Mouse (Mus musculus) liver, postnatal 0 days (tissue): ENCODE measurements around the gene Ncoa6. TPM values are rescaled to one million over a fixed set of nuclear protein-coding genes. Genes with fewer than 3 reads are reported as not detected.
A peak's percentile ranks its signal among the peaks of the same experiment; 100 is the strongest.
"Not testable (repeated sequence)": the region's sequence is repeated elsewhere in the genome, so short reads cannot be mapped to it uniquely, and the experiment has no call there.

ENCODE experiments used
- ATAC-seq: fragments of 200-750 bp; cut with Nextera tagmentation; 2 replicates; pipeline ENCODE4 v1.8.0; 2017; ENCODE audit warnings: mild to moderate bottlenecking, moderate library complexity
- DNase-seq: peaks from one replicate; pipeline ENCODE4 v3.0.0-alpha.2; 2016
- H3K27ac ChIP-seq: fragments of 300-500 bp; sonication (generic); 2 replicates; pipeline ENCODE4 v1.5.1; 2014; ENCODE audit warnings: antibody characterized with exemption, moderate library complexity, mild to moderate bottlenecking, low read depth
- H3K27me3 ChIP-seq: fragments of 300-500 bp; sonication (generic); 2 replicates; pipeline ENCODE4 v1.6.1; 2014; ENCODE audit warnings: low read length, control low read depth, mixed read lengths; ENCODE audit not compliant: insufficient read depth
- H3K36me3 ChIP-seq: fragments of 300-500 bp; sonication (generic); replicated peaks from 2 replicates; pipeline ENCODE4 v1.6.1; 2014; ENCODE audit warnings: mild to moderate bottlenecking, control low read depth, low read length, moderate library complexity, mixed read lengths; ENCODE audit not compliant: insufficient read depth
- H3K4me1 ChIP-seq: fragments of 300-500 bp; sonication (generic); 2 replicates; pipeline ENCODE4 v1.6.1; 2014; ENCODE audit warnings: antibody characterized with exemption, mild to moderate bottlenecking, control low read depth; ENCODE audit not compliant: insufficient read depth
- H3K4me2 ChIP-seq: fragments of 300-500 bp; sonication (generic); 2 replicates; pipeline ENCODE4 v1.6.1; 2014; ENCODE audit warnings: low read depth, mild to moderate bottlenecking, low read length, moderate library complexity, mixed read lengths
- H3K4me3 ChIP-seq: fragments of 300-500 bp; sonication (generic); 2 replicates; pipeline ENCODE4 v1.5.1; 2014; ENCODE audit warnings: low read depth, low read length
- H3K9ac ChIP-seq: fragments of 300-500 bp; sonication (generic); replicated peaks from 2 replicates; pipeline ENCODE4 v1.6.1; 2014; ENCODE audit warnings: mild to moderate bottlenecking, moderate library complexity
- H3K9me3 ChIP-seq: fragments of 300-500 bp; sonication (generic); 2 replicates; pipeline ENCODE4 v1.6.1; 2016; ENCODE audit warnings: mild to moderate bottlenecking, control low read depth, low read length, mixed read lengths
- CTCF ChIP-seq: sonication (generic); IDR thresholded peaks from 2 replicates; pipeline ENCODE4 v1.5.1; 2016; ENCODE audit warnings: antibody characterized with exemption, low read depth
- EP300 ChIP-seq: IDR thresholded peaks from 2 replicates; pipeline ENCODE4 v1.6.1; 2016; ENCODE audit warnings: antibody characterized with exemption, low read depth, mild to moderate bottlenecking
- WGBS: fragments of 180-500 bp; shearing (Covaris S2); extraction: QIAGEN DNeasy Blood & Tissue Kit; methylation state at CpG from one replicate; pipeline ENCODE4 v1.1.7; 2014; ENCODE audit not compliant: insufficient replicate concordance; 5-methylcytosine and 5-hydroxymethylcytosine counted together
- polyA plus RNA-seq: library from polyadenylated mRNA; unstranded; fragments of >200 nt; fragmentation: Nextera tagmentation; extraction: Ambion mirVana; gene quantifications from 2 replicates; pipeline ENCODE4 v1.2.1, GENCODE M21; 2015

Ncoa6 gene
- polyA plus RNA-seq, 1 experiment from 2014 or later, result 6.3 TPM

DNA sequence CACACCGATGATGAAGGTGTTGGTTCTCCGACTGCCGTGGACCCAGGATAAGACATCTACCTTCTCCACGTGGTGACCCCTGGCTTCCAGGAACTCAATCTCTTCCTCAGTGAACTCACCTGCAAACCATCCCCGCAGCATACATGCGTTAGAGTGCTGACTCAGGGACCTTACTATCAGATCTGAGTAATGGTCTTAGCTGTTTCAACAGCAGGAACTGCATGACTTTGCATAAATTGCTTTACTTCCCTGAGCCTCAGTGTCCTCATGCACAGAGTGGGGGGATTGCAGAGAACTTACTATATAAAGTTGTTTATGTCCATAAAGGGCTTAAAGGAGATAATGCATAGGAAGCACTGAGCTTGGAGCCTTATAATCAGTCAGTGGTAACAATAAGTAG, 17.3 kb upstream of the Ncoa6 start:
- Histone ChIP-seq H3K4me1 (no peaks in the 10 kb centered on the region), H3K4me3 (no peak overlapping the region), H3K27ac (no peak overlapping the region), H3K9ac (no peak overlapping the region), H3K4me2 (no peak overlapping the region), H3K27me3 (no peaks in the 10 kb centered on the region), H3K36me3 (no peaks in the 10 kb centered on the region), H3K9me3 (no peaks in the 10 kb centered on the region)
- WGBS, result 75% methylated on average over 6 of the region's 6 CpGs
- no peak for ATAC-seq
- DNase-seq, result no peak
- TF ChIP-seq EP300, result no peak

DNA sequence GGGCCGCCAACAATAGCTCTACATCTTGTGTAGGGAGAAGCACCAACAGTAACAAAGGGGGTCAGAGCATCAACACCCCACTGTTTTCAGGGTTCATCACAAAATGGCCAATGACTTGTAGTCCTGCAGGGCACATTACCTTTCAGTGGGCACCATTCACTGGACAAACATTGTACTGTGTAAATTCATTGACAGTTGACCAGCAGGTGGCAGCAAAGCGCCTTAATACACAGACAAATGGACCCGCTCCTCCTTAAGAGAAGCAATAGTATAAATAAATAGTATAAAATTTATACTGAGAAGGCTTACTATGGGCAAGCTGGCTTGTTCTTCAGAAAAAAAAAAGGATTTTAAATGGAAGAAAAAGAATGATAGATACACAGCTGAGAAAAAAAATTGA, 8.3 kb upstream of the Ncoa6 start:
- H3K9ac ChIP-seq, result no peak overlapping the region
- H3K27me3 ChIP-seq, result no peaks in the 10 kb centered on the region
- WGBS, result 47% methylated on average over 3 of the region's 3 CpGs
- no peaks in the 10 kb centered on the region for H3K4me1 ChIP-seq
- H3K4me2 ChIP-seq, result no peak overlapping the region
- no peak overlapping the region for H3K27ac ChIP-seq
- no peak for TF ChIP-seq EP300
- peak; percentile 77 for TF ChIP-seq CTCF
- H3K4me3 ChIP-seq, result no peak overlapping the region
- peak; percentile 81 for DNase-seq
- H3K9me3 ChIP-seq, result no peaks in the 10 kb centered on the region; the same call in 1 of the 2 replicates
- no peaks in the 10 kb centered on the region for H3K36me3 ChIP-seq
- no peak for ATAC-seq

DNA sequence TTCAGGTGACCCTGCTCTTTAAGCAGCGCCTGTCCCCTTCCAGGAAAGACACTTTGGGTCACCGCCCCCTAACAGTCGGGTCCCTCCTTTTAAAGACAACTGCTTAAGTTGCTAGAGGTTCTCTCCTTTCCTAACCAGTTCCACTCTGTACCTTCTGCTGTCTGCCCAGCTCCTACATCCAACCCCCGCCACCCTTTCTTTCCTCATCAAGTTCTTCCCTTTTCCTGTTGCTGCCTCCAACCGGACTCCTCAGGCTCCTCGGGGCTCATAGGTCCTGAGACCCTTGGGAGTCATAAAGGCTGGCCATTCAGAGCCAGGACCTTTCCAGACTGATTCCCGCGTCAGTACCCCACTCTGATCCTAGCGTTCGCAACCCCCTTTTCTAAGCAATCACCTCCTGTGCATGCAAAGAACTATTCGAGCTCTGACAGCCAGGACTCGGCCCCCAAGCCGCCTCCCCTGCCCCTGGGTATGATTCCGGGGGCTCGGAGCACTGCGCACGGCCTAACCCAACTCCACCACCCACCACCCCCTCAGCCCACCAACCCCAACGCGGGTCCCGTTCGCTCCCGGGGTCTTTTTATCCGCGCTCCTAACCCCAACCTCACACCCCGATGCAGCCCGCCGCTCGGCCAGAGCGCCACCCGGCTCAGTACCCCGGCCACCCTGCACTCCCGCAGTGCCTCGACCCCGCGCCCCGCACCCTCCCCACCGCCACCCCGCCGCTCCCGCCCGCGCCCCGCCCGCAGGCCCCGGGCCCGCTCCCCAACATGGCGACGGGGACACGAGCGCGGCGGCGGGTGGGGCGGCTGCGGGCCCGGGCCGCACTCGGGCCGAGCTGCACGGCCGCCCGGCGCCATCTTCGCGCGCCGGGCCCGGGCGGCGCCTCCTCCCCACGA, 774 bp downstream of the Ncoa6 start:
- Histone ChIP-seq H3K36me3 (no peaks in the 10 kb centered on the region), H3K4me1 (peaks cover 20% of the 10 kb centered on the region), H3K4me2 (peak overlapping the region; percentile 93), H3K4me3 (peak overlapping the region; percentile 63), H3K27me3 (no peaks in the 10 kb centered on the region), H3K27ac (peak overlapping the region; percentile 95), H3K9me3 (no peaks in the 10 kb centered on the region), H3K9ac (peak overlapping the region; percentile 96)
- DNase-seq (peak; percentile 57), ATAC-seq (peak; percentile 78)
- WGBS, result under 1% methylated on average over 40 of the region's 71 CpGs
- no peak for TF ChIP-seq EP300
- TF ChIP-seq CTCF, result no peak

DNA sequence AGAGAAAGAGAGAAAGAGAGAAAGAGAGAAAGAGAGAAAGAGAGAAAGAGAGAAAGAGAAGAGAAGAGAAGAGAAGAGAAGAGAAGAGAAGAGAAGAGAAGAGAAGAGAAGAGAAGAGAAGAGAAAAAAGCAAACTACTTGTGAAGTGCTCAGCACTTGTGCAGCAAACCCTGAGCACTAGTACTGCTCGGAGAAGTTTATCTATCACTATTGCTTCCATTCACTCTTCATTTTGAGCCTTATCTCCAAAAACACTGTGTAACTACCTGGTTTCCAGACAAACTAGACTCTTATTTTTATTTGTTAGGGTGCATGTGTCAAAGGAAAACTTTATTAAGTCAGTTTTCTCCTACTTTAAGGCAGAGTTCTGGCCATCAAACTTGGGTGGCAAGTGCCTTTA, 6.8 kb downstream of the Ncoa6 start:
- Histone ChIP-seq H3K36me3 (no peaks in the 10 kb centered on the region; the same call in 1 of the 2 replicates), H3K4me2 (no peak overlapping the region), H3K4me3 (no peak overlapping the region), H3K9me3 (no peaks in the 10 kb centered on the region), H3K4me1 (peaks cover 13% of the 10 kb centered on the region), H3K9ac (no peak overlapping the region), H3K27me3 (no peaks in the 10 kb centered on the region), H3K27ac (no peak overlapping the region)
- DNase-seq (no peak), ATAC-seq (no peak)
- no peak for TF ChIP-seq CTCF
- TF ChIP-seq EP300, result no peak
- WGBS, result 59% methylated on average over 1 of the region's 1 CpGs

DNA sequence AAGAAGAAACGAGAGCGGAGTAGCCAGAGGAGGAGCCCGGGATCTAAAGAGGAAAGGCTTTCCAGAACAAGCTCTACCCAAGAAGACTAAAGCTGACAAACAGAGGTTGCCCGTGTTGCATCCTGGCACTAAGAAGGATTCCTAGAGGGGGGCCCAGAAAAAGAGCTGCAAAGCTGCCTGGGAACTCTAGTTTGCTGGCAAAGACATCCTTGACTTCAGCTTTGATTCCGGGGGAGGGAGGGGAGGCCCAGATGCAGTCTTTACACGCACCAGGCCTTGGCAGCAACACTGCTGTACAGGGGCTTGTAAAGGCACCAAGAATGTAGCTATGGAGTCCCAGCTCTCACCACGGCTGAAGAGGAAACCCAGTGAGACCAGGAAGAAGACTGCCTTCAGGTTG, 20.1 kb downstream of the Ncoa6 start:
- TF ChIP-seq EP300, result no peak
- TF ChIP-seq CTCF, result no peak
- no peaks in the 10 kb centered on the region for H3K4me1 ChIP-seq
- H3K4me3 ChIP-seq, result no peak overlapping the region
- no peak for DNase-seq
- no peak overlapping the region for H3K9ac ChIP-seq
- no peak overlapping the region for H3K27ac ChIP-seq
- no peak overlapping the region for H3K4me2 ChIP-seq
- WGBS, result 81% methylated on average over 7 of the region's 7 CpGs
- no peaks in the 10 kb centered on the region for H3K9me3 ChIP-seq
- ATAC-seq, result no peak
- H3K36me3 ChIP-seq, result no peaks in the 10 kb centered on the region
- no peaks in the 10 kb centered on the region for H3K27me3 ChIP-seq

DNA sequence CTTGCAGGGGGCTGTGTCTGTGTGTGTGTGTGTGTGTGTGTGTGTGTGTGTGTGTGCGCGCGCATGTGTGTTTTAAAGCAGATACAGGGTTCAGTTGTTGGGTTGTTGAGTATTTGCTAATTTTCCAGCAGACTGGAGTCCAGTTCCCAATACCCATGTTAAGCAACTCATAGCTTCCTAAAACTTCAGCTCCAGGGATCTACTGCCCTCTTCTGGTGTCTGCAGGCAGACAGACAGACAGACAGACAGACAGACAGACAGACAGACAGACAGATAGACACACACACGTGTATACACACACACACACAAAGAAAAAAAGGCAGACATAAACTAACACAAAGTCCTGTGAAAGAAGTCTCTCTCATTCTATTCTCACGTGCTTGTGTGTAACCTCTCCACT, 22.4 kb downstream of the Ncoa6 start:
- Histone ChIP-seq H3K4me2 (no peak overlapping the region), H3K9me3 (no peaks in the 10 kb centered on the region), H3K27ac (no peak overlapping the region), H3K9ac (no peak overlapping the region), H3K4me1 (no peaks in the 10 kb centered on the region), H3K27me3 (no peaks in the 10 kb centered on the region), H3K36me3 (no peaks in the 10 kb centered on the region), H3K4me3 (no peak overlapping the region)
- 84% methylated on average over 5 of the region's 5 CpGs for WGBS
- TF ChIP-seq EP300, result no peak
- TF ChIP-seq CTCF, result peak; percentile 49
- no peak for DNase-seq
- no peak for ATAC-seq

DNA sequence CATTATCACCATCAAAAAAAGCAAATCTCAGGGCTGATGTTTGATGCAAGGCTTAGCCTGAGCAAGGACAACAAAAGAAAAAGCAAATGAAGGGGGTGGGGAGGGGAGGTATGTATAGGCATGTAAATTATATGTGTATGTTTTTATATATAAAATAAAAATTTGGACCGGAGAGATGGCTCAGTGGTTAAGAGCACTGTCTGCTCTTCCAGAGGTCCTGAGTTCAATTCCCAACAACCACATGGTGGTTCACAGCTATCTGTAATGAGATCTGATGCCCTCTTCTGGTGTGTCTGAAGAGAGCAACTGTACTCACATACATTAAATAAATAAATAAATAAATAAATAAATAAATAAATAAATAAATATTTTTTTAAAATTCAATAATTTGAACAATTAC, 25.8 kb downstream of the Ncoa6 start:
- not testable (repeated sequence) for H3K9me3 ChIP-seq, DNase-seq, H3K4me3 ChIP-seq, H3K27ac ChIP-seq, H3K4me1 ChIP-seq, ATAC-seq, H3K4me2 ChIP-seq, H3K9ac ChIP-seq, H3K36me3 ChIP-seq, H3K27me3 ChIP-seq
- 88% methylated on average over 1 of the region's 1 CpGs for WGBS
